Mouse (Mus musculus) MEL (cell line): ENCODE measurements around the gene Nemf. TPM values are rescaled to one million over a fixed set of nuclear protein-coding genes. Genes with fewer than 3 reads are reported as not detected.
A peak's percentile ranks its signal among the peaks of the same experiment; 100 is the strongest.

ENCODE experiments used
- DNase-seq: peaks from one replicate; pipeline ENCODE4 v3.0.0; 2011; ENCODE audit warnings: low read depth, low spot score
- H3K27ac ChIP-seq: 2 replicates; pipeline ENCODE4 v1.5.1; 2012; ENCODE audit warnings: low read depth, mild to moderate bottlenecking, control low read depth, low read length, moderate library complexity; ENCODE audit not compliant: control insufficient read depth
- H3K27me3 ChIP-seq, 2 experiments: fragments of 150-350 bp in 1 of 2; sonication (generic) in 1 of 2; 2 replicates each; pipeline ENCODE4 v1.6.1; 2012; ENCODE audit warnings: low read length in 2 of 2, mild to moderate bottlenecking in 2 of 2, improper control_type of control experiment in 1 of 2, moderate library complexity in 1 of 2; ENCODE audit not compliant: insufficient read depth in 2 of 2, control insufficient read depth in 1 of 2
- H3K36me3 ChIP-seq, 2 experiments: 2 replicates each; pipeline ENCODE4 v1.6.1; 2012 to 2014; ENCODE audit warnings: low read length in 2 of 2, improper control_type of control experiment in 1 of 2, inconsistent platforms in 1 of 2, mild to moderate bottlenecking in 1 of 2; ENCODE audit not compliant: insufficient read depth in 2 of 2, control insufficient read depth in 1 of 2
- H3K4me1 ChIP-seq, 2 experiments: fragments of 150-350 bp in 1 of 2; sonication (generic) in 1 of 2; 2 replicates each; pipeline ENCODE4 v1.6.1; 2012; ENCODE audit warnings: low read length in 2 of 2, improper control_type of control experiment in 1 of 2, mild to moderate bottlenecking in 1 of 2; ENCODE audit not compliant: insufficient read depth in 2 of 2, control insufficient read depth in 1 of 2
- H3K4me3 ChIP-seq, 2 experiments: fragments of 150-350 bp in 1 of 2; sonication (generic) in 1 of 2; 2 replicates each; pipeline ENCODE4 v1.5.1; 2012; ENCODE audit warnings: low read depth in 2 of 2, low read length in 2 of 2, mild to moderate bottlenecking in 2 of 2, moderate library complexity in 2 of 2, control low read depth in 1 of 2, improper control_type of control experiment in 1 of 2; ENCODE audit not compliant: control insufficient read depth in 1 of 2, insufficient read depth in 1 of 2
- H3K79me2 ChIP-seq: 2 replicates; pipeline ENCODE4 v1.6.1; 2012; ENCODE audit warnings: mild to moderate bottlenecking, low read length, moderate library complexity; ENCODE audit not compliant: control insufficient read depth, poor library complexity, insufficient read depth
- H3K9ac ChIP-seq: 2 replicates; pipeline ENCODE4 v1.6.1; 2012; ENCODE audit warnings: low read depth, mild to moderate bottlenecking, control low read depth, low read length, moderate library complexity; ENCODE audit not compliant: control insufficient read depth, poor library complexity, severe bottlenecking
- H3K9me3 ChIP-seq: fragments of 150-350 bp; sonication (generic); replicated peaks from 2 replicates; pipeline ENCODE4 v1.6.1; 2012; ENCODE audit warnings: mild to moderate bottlenecking, low read length, improper control_type of control experiment, moderate library complexity; ENCODE audit not compliant: insufficient read depth
- CHD1 ChIP-seq: IDR thresholded peaks from 2 replicates; pipeline ENCODE4 v1.6.1; 2012; ENCODE audit warnings: low read depth, mild to moderate bottlenecking, inconsistent platforms, low read length, improper control_type of control experiment
- E2F4 ChIP-seq: IDR thresholded peaks from 2 replicates; pipeline ENCODE4 v1.6.1; 2011; ENCODE audit warnings: low read depth, low read length, improper control_type of control experiment, borderline replicate concordance
- GABPA ChIP-seq: IDR thresholded peaks from 2 replicates; pipeline ENCODE4 v1.6.1; 2012; ENCODE audit warnings: low read depth, mild to moderate bottlenecking, inconsistent platforms, low read length, improper control_type of control experiment, moderate library complexity
- HCFC1 ChIP-seq: IDR thresholded peaks from 2 replicates; pipeline ENCODE4 v1.6.1; 2012; ENCODE audit warnings: low read depth, mild to moderate bottlenecking, inconsistent platforms, low read length, improper control_type of control experiment, moderate library complexity
- MAZ ChIP-seq: IDR thresholded peaks from 2 replicates; pipeline ENCODE4 v1.6.1; 2012; ENCODE audit warnings: low read depth, mild to moderate bottlenecking, inconsistent platforms, low read length, improper control_type of control experiment
- NELFE ChIP-seq: IDR thresholded peaks from 2 replicates; pipeline ENCODE4 v1.6.1; 2011; ENCODE audit warnings: low read depth, low read length, improper control_type of control experiment
- NRF1 ChIP-seq: IDR thresholded peaks from 2 replicates; pipeline ENCODE4 v1.6.1; 2014; ENCODE audit warnings: low read depth, mild to moderate bottlenecking, inconsistent platforms, low read length, improper control_type of control experiment, moderate library complexity; ENCODE audit not compliant: poor library complexity, insufficient read depth, severe bottlenecking
- POLR2AphosphoS2 ChIP-seq: IDR thresholded peaks from 2 replicates; pipeline ENCODE4 v1.6.1; 2011; ENCODE audit warnings: low read length, improper control_type of control experiment
- UBTF ChIP-seq: IDR thresholded peaks from 2 replicates; pipeline ENCODE4 v1.6.1; 2012; ENCODE audit warnings: low read depth, mild to moderate bottlenecking, inconsistent platforms, low read length, improper control_type of control experiment, moderate library complexity, borderline replicate concordance; ENCODE audit not compliant: insufficient read depth
- USF1 ChIP-seq: IDR thresholded peaks from 2 replicates; pipeline ENCODE4 v1.6.1; 2014; ENCODE audit warnings: low read depth, mild to moderate bottlenecking, inconsistent platforms, low read length, improper control_type of control experiment, moderate library complexity
- ZMIZ1 ChIP-seq: IDR thresholded peaks from 2 replicates; pipeline ENCODE4 v1.6.1; 2012; ENCODE audit warnings: low read depth, mild to moderate bottlenecking, inconsistent platforms, low read length, improper control_type of control experiment, moderate library complexity
- polyA plus RNA-seq, 2 experiments: library from polyadenylated mRNA; stranded (reverse) in 1 of 2; unstranded in 1 of 2; fragments of >175 nt in 1 of 2; fragments of >200 nt in 1 of 2; gene quantifications; 2 replicates each; pipeline versions ENCODE4 v1.2.1 to v1.2.4; 2012; ENCODE audit warnings: low replicate concordance in 2 of 2, low read depth in 1 of 2; ENCODE audit not compliant: insufficient read length in 2 of 2, insufficient read depth in 1 of 2, missing spikeins in 1 of 2
- total RNA-seq: library from RNA; depleted of rRNA; stranded (reverse); fragments of 300-350 nt; gene quantifications from 2 replicates; pipeline ENCODE4 v1.2.3, GENCODE M21; 2012

Nemf gene
- total and polyA plus RNA-seq, 3 experiments = 30.2 to 33.4 TPM; not detected in 1

DNA sequence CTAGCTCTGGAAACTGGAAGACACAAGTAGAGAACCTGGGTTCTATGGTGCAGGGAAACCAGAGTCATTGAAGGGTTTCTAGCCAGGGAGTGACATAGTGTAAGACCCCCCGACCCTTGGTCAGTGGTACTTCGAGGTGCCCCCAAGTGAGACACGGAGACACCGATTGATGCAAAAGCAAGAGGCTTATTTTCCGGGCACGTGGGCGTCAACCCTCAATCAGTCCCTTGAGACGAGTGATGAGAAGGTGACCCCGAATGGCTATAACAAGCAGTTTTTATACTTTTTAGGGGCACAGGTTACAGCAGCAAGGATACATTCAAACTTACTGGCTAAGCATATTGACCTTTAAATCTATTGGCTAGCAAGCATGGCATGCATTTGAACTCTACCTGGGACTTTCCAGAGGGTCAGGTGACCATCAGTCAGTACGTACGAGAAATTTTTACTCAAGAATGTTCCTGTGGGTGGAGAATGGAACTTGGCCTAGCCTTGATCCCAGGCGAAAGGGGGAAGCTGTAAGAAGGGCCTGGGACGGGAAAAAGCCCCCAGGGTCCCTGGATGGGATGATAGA, 45.7 kb upstream of the Nemf start:
- Histone ChIP-seq H3K9ac (no peak overlapping the region), H3K36me3 (no peaks in the 10 kb centered on the region), H3K27me3 (peaks cover 9 to 12% of the 10 kb centered on the region in 2 experiments), H3K9me3 (no peaks in the 10 kb centered on the region), H3K27ac (no peak overlapping the region), H3K4me3 (no peak overlapping the region), H3K4me1 (0 out of 4 replicates have a peak, but pooled peaks cover 0 to 3% of the 10 kb centered on the region in 2 experiments), H3K79me2 (no peaks in the 10 kb centered on the region)
- DNase-seq = no peak
- TF ChIP-seq USF1 (no peak), GABPA (no peak)

DNA sequence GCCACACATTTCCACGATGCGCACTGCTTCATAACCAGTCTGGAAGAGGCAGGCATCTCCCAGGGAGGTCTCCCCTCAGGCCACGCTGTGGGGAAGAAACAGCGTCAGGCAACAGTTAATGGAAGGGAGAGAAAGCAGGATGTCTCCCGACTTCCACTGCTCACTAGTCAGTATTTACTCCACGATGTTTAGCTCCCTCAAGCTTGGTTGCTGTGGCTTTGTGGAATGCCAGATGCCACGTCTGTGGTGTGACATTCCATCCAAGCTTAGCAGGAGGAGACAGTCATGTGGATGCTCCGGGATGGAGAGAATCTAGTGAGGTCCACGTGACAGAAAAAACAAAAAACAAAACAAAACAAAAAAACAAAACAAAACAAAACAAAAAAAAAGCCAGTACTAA, 45.1 kb upstream of the Nemf start:
- no peak overlapping the region for H3K9ac ChIP-seq
- no peaks in the 10 kb centered on the region for H3K36me3 ChIP-seq
- no peak for DNase-seq
- no peak for TF ChIP-seq CHD1
- TF ChIP-seq NELFE = no peak
- no peak for TF ChIP-seq HCFC1
- TF ChIP-seq NRF1 = no peak
- no peak for TF ChIP-seq UBTF
- peaks cover 9 to 10% of the 10 kb centered on the region in 2 experiments for H3K27me3 ChIP-seq
- no peak overlapping the region for H3K4me3 ChIP-seq
- H3K79me2 ChIP-seq = no peaks in the 10 kb centered on the region
- 0 out of 4 replicates have a peak, but pooled peaks cover 0 to 3% of the 10 kb centered on the region in 2 experiments for H3K4me1 ChIP-seq
- no peaks in the 10 kb centered on the region for H3K9me3 ChIP-seq
- no peak overlapping the region for H3K27ac ChIP-seq

DNA sequence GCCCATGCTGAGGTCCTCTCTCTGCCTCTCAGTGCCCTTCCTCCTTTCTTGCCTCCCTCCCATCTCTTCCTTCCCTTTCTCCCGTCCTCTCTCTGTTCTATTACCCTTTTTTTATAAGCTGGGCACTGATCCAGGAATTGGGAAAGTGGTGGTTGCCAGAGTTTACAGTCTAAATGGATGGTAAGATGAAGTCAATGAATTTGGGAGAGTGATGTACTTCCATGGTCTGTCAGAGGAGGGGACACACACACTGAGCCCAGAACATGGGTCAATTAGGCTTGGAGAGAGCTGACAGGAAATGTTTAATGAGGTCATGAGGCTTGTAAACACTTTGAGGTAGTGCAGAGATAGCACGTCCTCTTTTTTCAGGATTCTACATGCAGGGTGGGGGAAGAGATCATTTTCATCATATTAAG, 43.9 kb upstream of the Nemf start:
- no peak for DNase-seq
- Histone ChIP-seq H3K9me3 (no peaks in the 10 kb centered on the region), H3K9ac (no peak overlapping the region), H3K27ac (no peak overlapping the region), H3K27me3 (peaks cover 9 to 10% of the 10 kb centered on the region in 2 experiments), H3K79me2 (no peaks in the 10 kb centered on the region), H3K4me1 (0 out of 4 replicates have a peak, but pooled peaks cover 0 to 3% of the 10 kb centered on the region in 2 experiments), H3K4me3 (no peak overlapping the region), H3K36me3 (no peaks in the 10 kb centered on the region)
- TF ChIP-seq E2F4 = no peak
- TF ChIP-seq MAZ = peak; percentile 32; the same call in 1 of the 2 replicates
- no peak for TF ChIP-seq ZMIZ1
- TF ChIP-seq POLR2AphosphoS2 = no peak
